In the genomic region with DNA sequence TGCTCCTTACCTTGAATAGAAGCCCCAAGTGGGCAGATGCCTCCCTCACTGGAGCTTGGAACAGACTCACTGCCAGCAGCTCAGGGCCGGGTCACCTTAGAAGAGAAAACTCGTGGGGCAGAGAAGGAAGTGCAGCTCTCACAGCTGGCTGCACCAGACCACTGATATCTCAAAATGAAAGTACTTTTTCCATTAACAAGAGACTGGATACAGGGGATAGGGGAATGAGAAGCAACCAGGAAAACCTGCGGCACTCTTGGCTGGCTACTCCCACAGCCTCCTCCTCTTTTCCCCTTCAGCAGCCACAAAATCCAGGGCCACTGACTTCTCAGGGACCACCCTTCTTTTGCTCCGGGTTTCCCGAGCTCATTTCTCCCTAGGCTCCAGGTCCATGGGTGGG, we compare ENCODE assay signal across 50 mouse cellular contexts. TPM values are rescaled to one million over a fixed set of nuclear protein-coding genes. Genes with fewer than 3 reads are reported as not detected.
"Had no signal": no experiment of that assay in that cellular context is flagged by ENCODE, and none has a peak within 500 bp of the region (broad histone marks: within the 10 kb centered on the region; RNA-seq: fewer than 3 reads in every experiment).

No protein-coding gene starts in this region.

- ATAC-seq: hindbrain, embryonic 16.5 days; hindbrain, postnatal 0 days; inflammation-experienced regulatory T-cells, adult 6 months; intestine, embryonic 15.5 days; intestine, embryonic 16.5 days; intestine, postnatal 0 days had no signal

- H3K27ac ChIP-seq: heart, embryonic 13.5 days; heart, embryonic 15.5 days; hindbrain, embryonic 10.5 days; hindbrain, embryonic 12.5 days; hindbrain, embryonic 13.5 days; hindbrain, embryonic 14.5 days; hindbrain, embryonic 15.5 days; hindbrain, postnatal 0 days; intestine, embryonic 15.5 days; kidney, embryonic 15.5 days; kidney, postnatal 0 days; layer of hippocampus, adult 2 months; left cerebral cortex, adult 2 months had no signal

- H3K4me1 ChIP-seq: heart, embryonic 13.5 days; heart, embryonic 15.5 days; hindbrain, embryonic 10.5 days; hindbrain, embryonic 12.5 days; hindbrain, embryonic 13.5 days; hindbrain, embryonic 15.5 days; intestine, embryonic 15.5 days; kidney, embryonic 15.5 days had no signal

- H3K9me3 ChIP-seq: heart, embryonic 13.5 days; heart, embryonic 15.5 days; hindbrain, embryonic 10.5 days; hindbrain, embryonic 12.5 days; hindbrain, embryonic 13.5 days; hindbrain, embryonic 15.5 days; intestine, embryonic 15.5 days; kidney, embryonic 15.5 days had no signal

- H3K36me3 ChIP-seq: heart, embryonic 13.5 days; heart, embryonic 15.5 days; hindbrain, embryonic 10.5 days; hindbrain, embryonic 12.5 days; hindbrain, embryonic 13.5 days; hindbrain, embryonic 15.5 days; intestine, embryonic 15.5 days; kidney, embryonic 15.5 days had no signal

- H3K9ac ChIP-seq: heart, embryonic 13.5 days; heart, embryonic 15.5 days; hindbrain, embryonic 12.5 days; hindbrain, embryonic 13.5 days; hindbrain, embryonic 14.5 days; hindbrain, embryonic 15.5 days; intestine, embryonic 15.5 days; kidney, embryonic 15.5 days had no signal

- DNase-seq: heart, postnatal 10 days; heart, postnatal 14 days; heart, postnatal 36 days; heart, postnatal 4 days; kidney, adult 11 months; kidney, adult 18-20 months; kidney, adult 2 months; kidney, adult 8-10 months; kidney, adult 9 months; kidney, postnatal 10 days; kidney, postnatal 14 days; kidney, postnatal 25 days; kidney, postnatal 36 days; kidney, postnatal 4 days; layer of hippocampus, adult 9-11 months; layer of hippocampus, postnatal 36 days had no signal

- H3K4me3 ChIP-seq: heart, embryonic 13.5 days; heart, embryonic 15.5 days; hindbrain, embryonic 10.5 days; hindbrain, embryonic 12.5 days; hindbrain, embryonic 13.5 days; hindbrain, embryonic 15.5 days; intestine, embryonic 15.5 days; kidney, embryonic 15.5 days; layer of hippocampus, adult 2 months; left cerebral cortex, adult 2 months had no signal

- H3K4me2 ChIP-seq: heart, embryonic 13.5 days; heart, embryonic 15.5 days; hindbrain, embryonic 12.5 days; hindbrain, embryonic 13.5 days; hindbrain, embryonic 14.5 days; hindbrain, embryonic 15.5 days; intestine, embryonic 15.5 days; kidney, embryonic 15.5 days had no signal

- H3K27me3 ChIP-seq: heart, embryonic 13.5 days; heart, embryonic 15.5 days; hindbrain, embryonic 12.5 days; hindbrain, embryonic 13.5 days; hindbrain, embryonic 15.5 days; intestine, embryonic 15.5 days; kidney, embryonic 15.5 days had no signal

RNA-seq across cellular contexts. Expression of a gene that starts 14.3 kb away (rescaled TPM):
- total RNA-seq: heart, postnatal 10 days; heart, postnatal 14 days; heart, postnatal 25 days; heart, postnatal 36 days; heart, postnatal 4 days; hematopoietic stem cell, adult 5-6 weeks; hindbrain, postnatal 0 days; layer of hippocampus, adult 18-20 months; layer of hippocampus, adult 2 months; layer of hippocampus, adult 8-10 months; layer of hippocampus, postnatal 10 days; layer of hippocampus, postnatal 14 days; layer of hippocampus, postnatal 25 days; layer of hippocampus, postnatal 36 days; left cerebral cortex, adult 18-20 months; left cerebral cortex, adult 2 months; left cerebral cortex, adult 8-10 months had no signal
- polyA plus RNA-seq: heart, embryonic 13.5 days; heart, embryonic 14.5 days; heart, embryonic 15.5 days; heart, embryonic 16.5 days; heart, postnatal 0 days; hindbrain, embryonic 10.5 days; hindbrain, embryonic 11.5 days; hindbrain, embryonic 12.5 days; hindbrain, embryonic 13.5 days; hindbrain, embryonic 14.5 days; hindbrain, embryonic 15.5 days; hindbrain, embryonic 16.5 days; hindbrain, postnatal 0 days; inflammation-experienced regulatory T-cells, adult 6 months; intestine, embryonic 14.5 days; intestine, embryonic 15.5 days; intestine, embryonic 16.5 days; intestine, postnatal 0 days; kidney, adult 2 months; kidney, embryonic 14.5 days; kidney, embryonic 15.5 days; kidney, embryonic 16.5 days; kidney, postnatal 0 days; large intestine, adult 2 months had no signal

RNA-seq across cellular contexts. Expression of a gene that starts 22.4 kb away (rescaled TPM):
- total RNA-seq: heart, postnatal 10 days; heart, postnatal 14 days; heart, postnatal 25 days; heart, postnatal 36 days; heart, postnatal 4 days; hematopoietic stem cell, adult 5-6 weeks; hindbrain, postnatal 0 days; layer of hippocampus, adult 18-20 months; layer of hippocampus, adult 2 months; layer of hippocampus, adult 8-10 months; layer of hippocampus, postnatal 10 days; layer of hippocampus, postnatal 14 days; layer of hippocampus, postnatal 25 days; layer of hippocampus, postnatal 36 days; left cerebral cortex, adult 18-20 months; left cerebral cortex, adult 2 months; left cerebral cortex, adult 8-10 months had no signal
- polyA plus RNA-seq: heart, embryonic 13.5 days; heart, embryonic 14.5 days; heart, embryonic 15.5 days; heart, embryonic 16.5 days; heart, postnatal 0 days; hindbrain, embryonic 10.5 days; hindbrain, embryonic 11.5 days; hindbrain, embryonic 12.5 days; hindbrain, embryonic 13.5 days; hindbrain, embryonic 14.5 days; hindbrain, embryonic 15.5 days; hindbrain, embryonic 16.5 days; hindbrain, postnatal 0 days; intestine, embryonic 14.5 days; intestine, embryonic 15.5 days; intestine, embryonic 16.5 days; intestine, postnatal 0 days; kidney, adult 2 months; kidney, embryonic 14.5 days; kidney, embryonic 15.5 days; kidney, embryonic 16.5 days; kidney, postnatal 0 days; large intestine, adult 2 months had no signal

RNA-seq across cellular contexts. Expression of a gene that starts 28.9 kb away (rescaled TPM):
- total RNA-seq: heart, postnatal 10 days; heart, postnatal 14 days; heart, postnatal 25 days; heart, postnatal 36 days; heart, postnatal 4 days; hematopoietic stem cell, adult 5-6 weeks; hindbrain, postnatal 0 days; layer of hippocampus, adult 18-20 months; layer of hippocampus, adult 2 months; layer of hippocampus, adult 8-10 months; layer of hippocampus, postnatal 10 days; layer of hippocampus, postnatal 14 days; layer of hippocampus, postnatal 25 days; layer of hippocampus, postnatal 36 days; left cerebral cortex, adult 18-20 months; left cerebral cortex, adult 2 months; left cerebral cortex, adult 8-10 months had no signal
- polyA plus RNA-seq: heart, embryonic 13.5 days; heart, embryonic 14.5 days; heart, embryonic 15.5 days; heart, embryonic 16.5 days; heart, postnatal 0 days; hindbrain, embryonic 10.5 days; hindbrain, embryonic 11.5 days; hindbrain, embryonic 12.5 days; hindbrain, embryonic 13.5 days; hindbrain, embryonic 14.5 days; hindbrain, embryonic 15.5 days; hindbrain, embryonic 16.5 days; hindbrain, postnatal 0 days; inflammation-experienced regulatory T-cells, adult 6 months; intestine, embryonic 14.5 days; intestine, embryonic 15.5 days; intestine, embryonic 16.5 days; intestine, postnatal 0 days; kidney, adult 2 months; kidney, embryonic 14.5 days; kidney, embryonic 15.5 days; kidney, embryonic 16.5 days; kidney, postnatal 0 days; large intestine, adult 2 months had no signal

RNA-seq across cellular contexts. Expression of a gene that starts 39.9 kb away (rescaled TPM):
- total RNA-seq: heart, postnatal 10 days; heart, postnatal 14 days; heart, postnatal 25 days; heart, postnatal 36 days; heart, postnatal 4 days; hematopoietic stem cell, adult 5-6 weeks; hindbrain, postnatal 0 days; layer of hippocampus, adult 18-20 months; layer of hippocampus, adult 2 months; layer of hippocampus, adult 8-10 months; layer of hippocampus, postnatal 10 days; layer of hippocampus, postnatal 14 days; layer of hippocampus, postnatal 25 days; layer of hippocampus, postnatal 36 days; left cerebral cortex, adult 18-20 months; left cerebral cortex, adult 2 months; left cerebral cortex, adult 8-10 months had no signal
- polyA plus RNA-seq: heart, embryonic 13.5 days; heart, embryonic 14.5 days; heart, embryonic 15.5 days; heart, embryonic 16.5 days; heart, postnatal 0 days; hindbrain, embryonic 10.5 days; hindbrain, embryonic 11.5 days; hindbrain, embryonic 12.5 days; hindbrain, embryonic 13.5 days; hindbrain, embryonic 14.5 days; hindbrain, embryonic 15.5 days; hindbrain, embryonic 16.5 days; hindbrain, postnatal 0 days; inflammation-experienced regulatory T-cells, adult 6 months; intestine, embryonic 14.5 days; intestine, embryonic 15.5 days; intestine, embryonic 16.5 days; intestine, postnatal 0 days; kidney, adult 2 months; kidney, embryonic 14.5 days; kidney, embryonic 15.5 days; kidney, embryonic 16.5 days; kidney, postnatal 0 days; large intestine, adult 2 months had no signal
